Mouse (Mus musculus) right cerebral cortex, postnatal 14 days (tissue): ENCODE measurements around the gene Qrfp.

Source experiments
- DNase-seq: peaks from one replicate; pipeline ENCODE4 v3.0.0; 2022

The Qrfp gene

DNA sequence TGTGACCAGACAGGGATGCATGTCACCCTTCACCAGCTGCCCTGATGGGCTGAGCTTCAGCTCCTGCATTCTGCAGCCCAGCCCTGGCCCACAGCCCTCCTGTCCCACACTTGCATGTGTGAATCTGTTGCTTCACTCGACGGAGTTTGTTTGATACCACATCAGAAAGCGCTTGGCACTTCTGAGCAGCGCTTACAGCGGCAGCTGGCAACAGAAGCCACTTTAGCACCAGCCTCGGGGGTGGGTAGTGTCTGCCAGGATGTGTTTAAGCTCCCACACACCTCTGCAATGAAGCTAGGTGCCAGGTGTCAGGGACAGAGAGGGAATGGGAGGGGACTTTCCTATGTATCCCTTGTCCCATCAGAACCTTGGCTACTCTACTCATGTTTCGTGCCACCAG lies 4.3 kb upstream of the Qrfp start:
- peak; percentile 48 for DNase-seq

DNA sequence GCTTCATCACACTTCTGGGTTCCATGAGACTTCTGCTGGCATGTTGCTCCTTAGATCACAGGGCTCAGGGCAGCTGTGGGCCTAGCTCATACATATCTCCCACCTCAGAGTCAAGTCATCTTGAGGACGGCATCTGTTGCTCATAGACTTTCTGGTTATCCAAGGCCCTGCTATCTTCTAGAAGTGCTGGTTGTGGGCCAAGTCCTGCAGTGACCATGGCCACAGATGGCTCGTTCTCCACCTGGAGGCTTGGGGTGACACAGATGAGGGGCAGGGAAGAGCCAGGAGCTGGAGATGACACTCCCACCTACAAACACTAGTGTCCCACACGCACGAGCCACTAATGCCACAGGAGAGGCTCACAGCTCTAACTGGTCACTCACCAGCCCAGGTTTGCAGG lies 3.3 kb upstream of the Qrfp start:
- no peak for DNase-seq

DNA sequence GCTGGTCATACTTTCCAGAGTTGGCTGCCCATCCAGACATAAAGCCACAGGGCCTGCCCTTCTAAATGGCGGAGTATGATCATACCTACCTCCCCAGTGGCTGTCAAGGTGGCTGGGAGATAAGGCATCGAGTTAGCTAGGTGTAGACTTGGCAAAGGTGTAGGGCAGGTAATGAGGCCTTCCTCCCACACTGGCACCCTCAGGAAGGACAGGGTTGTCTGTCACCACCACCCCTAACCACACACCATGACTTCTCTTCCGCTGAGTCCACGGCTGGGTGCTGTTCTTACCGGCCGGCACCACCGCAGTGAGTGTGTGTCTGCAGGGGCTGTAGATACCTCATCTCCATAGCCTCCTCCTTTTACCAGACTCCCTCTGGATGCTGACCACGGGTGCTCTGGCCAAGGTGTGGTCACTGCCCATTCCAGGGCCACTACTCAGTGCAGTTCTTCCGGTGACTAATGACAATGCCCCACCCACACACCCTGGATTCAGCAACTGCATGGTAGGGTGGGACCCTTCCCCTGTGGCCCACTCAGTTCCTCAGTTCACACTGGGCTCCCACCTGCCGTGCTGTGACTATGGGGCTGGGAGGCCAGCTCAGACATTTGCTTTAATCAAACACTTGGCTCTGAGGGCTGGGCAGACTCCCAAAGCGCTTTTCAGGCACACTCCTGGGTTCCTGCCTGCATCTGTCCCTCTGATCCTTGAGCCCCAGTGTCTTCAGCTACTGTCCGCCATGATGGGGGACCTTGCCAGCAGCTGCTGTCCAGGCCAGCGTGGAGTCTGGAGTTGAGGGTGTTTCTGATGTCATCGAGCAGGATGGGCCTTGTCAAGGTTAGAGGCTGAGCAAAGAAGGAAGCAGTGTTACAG lies 942 bp upstream of the Qrfp start:
- DNase-seq, result no peak

DNA sequence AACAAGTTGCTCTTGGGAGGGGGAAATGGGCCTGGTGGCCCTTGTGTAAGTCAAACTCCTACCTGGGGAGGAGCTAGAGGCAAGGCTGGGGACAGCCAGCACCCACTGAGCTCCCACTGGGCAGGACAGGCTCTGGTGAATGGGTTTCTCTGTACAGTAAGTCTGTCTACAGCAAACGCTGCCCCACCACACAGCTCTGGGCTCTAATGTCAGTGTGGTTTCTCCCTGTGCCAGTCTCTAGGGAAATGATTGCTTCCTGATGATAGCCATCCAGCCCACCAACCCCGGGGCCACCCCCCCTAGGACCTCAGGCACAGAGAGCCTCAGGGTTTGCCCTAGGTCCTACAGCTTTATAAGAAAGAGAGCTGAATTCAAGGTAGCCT lies 1.0 kb downstream of the Qrfp start:
- no peak for DNase-seq

DNA sequence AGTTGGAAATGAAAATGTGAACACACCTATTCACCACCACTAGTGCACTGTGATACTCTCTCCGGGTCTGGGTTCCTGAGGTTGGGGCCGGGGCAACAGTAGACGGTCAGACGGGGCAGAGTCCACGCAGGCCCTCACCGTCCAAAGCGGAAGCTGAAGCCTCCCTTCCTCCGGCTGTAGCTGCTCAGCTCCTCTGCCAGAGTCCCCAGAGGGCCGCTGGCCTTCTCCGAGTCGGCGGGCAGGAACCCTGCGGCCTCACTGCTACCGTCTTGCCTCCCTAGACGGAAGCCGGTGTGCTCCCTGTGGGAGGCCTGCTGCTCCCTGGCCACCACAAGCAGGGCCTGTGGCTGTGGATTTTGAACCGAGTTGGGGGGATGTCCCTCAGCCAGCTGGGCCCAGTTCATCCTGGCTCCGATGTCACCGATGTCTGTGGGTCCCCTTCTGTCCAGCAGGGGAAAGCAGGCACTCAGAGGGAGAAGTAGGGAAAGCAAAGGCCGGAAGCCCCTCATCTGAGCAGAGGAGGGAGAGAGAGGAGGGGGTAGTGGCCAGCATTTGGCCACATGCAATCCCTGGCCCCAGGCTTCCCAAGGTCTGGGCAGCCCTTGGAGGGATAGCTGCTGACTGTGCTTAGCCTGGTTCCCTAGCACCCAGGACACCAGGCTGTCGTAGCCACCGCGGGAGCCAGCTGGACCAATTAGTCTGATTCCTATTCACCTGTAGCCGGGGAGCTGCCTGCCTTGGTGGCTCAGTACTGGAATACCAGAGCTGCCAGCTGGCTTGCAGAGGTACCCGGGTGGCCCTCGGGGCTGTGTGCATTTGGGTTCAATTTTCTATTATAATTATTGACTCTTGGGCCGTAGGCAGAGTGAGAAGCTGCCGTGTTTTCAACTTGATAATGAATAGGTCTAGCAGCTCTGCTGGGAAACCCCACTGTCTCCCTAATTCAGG lies 1.7 kb downstream of the Qrfp start:
- no peak for DNase-seq

DNA sequence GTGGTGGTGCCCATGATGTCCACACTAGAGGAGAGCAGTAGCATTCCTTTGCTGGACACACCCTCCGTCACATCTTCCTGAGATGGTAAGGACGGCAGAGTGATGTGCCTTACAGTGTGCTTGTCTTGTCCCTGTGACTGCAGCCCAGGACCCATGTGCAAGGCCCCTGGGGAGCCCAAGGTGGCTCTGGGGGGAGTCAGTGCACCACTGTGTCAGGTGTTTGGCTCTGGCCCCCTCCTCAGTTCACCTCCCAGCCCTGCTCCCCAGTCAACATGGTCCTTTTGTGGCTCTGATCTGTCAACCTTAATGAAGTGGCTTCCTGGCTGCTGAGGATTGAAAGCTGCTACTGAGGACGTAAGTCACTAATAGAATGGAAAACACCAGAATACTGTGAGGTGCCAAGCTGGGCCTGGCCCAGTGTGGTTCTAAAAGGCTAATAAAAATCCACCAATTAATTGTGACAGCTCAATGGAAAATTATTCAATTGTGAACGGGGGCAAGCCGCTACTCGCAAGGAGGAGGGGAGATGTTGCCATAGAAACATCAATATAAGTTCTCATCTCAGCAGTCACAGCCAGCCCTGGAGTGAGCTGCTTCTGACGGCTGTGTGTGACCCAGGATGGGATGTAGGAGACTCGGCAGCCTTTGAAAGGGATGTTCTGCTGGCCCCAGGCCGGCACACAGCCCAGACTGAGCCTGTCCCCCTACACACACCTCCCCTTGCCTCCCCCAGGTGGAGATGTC lies 3.6 kb downstream of the Qrfp start:
- DNase-seq, result no peak

DNA sequence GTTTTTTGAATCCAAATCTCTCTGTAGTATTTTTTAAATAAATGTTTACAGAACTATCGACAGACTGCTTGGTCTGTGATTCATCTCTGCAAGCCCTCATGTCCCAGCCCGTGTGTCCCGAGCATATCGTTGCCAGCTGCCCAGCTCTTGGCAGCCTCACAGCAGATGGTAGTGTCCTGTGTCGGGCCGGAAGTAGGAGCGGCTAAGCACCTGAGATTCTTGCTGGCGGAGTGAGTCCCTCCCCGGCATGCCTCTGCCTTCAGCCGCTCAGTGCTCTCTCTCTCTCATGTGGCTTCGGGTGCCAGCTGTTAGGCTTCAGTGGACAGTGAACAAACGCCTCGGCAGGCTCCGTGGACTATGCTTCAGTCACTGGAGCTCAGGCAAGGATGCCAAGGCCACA lies 6.9 kb downstream of the Qrfp start:
- DNase-seq, result no peak

DNA sequence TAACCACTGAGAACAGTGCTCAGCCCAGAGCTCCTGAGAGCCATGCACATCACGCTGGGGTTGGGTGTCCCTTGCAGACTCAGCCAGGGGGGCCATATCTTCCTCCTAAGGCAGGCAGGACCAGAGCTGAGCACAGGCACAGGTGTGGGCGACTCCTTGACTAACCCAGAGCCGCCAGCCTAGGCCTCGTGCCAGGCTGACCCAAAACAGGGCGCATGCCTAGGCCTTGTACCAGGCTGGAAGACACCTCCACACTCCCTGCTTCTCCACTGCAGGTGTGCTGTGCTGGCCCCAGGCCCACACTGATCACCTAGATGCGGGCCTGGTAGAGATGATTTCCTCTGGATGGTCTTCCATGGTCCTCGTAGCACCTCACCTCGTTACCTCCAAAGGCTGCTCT lies 7.6 kb downstream of the Qrfp start:
- DNase-seq, result no peak

DNA sequence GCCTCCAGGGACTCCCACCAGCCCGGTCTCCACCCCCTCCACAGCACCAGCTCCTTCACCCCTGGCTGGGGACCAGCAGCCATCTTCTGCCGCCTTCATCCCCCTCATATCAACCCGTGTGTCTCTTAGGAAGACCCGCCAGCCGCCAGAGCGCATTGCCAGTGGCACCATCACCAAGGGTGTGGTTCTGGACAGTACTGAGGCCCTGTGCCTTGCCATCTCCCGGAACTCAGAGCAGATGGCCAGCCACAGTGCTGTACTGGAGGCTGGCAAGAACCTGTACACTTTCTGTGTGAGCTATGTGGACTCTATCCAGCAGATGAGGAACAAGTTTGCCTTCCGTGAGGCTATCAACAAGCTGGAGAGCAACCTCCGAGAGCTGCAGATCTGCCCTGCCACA lies 9.0 kb downstream of the Qrfp start:
- no peak for DNase-seq

DNA sequence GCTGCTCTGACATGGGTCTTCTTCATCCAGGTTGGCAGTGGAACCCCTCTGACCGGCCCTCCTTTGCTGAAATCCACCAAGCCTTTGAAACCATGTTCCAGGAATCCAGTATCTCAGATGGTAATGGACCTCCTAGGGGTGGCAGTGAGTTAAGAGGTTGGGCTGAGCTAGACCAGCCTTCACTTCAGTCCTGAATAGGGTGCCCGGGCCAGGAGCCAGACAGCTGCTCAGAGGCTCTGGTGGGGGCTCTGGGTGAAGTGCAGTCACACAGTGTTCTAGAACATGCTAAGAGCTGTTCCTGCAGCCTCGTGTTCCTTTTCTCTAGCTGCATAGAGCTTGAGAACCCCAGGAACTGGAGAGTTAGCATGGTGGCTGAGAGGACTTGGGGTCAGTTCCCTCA lies 13.4 kb downstream of the Qrfp start:
- no peak for DNase-seq

DNA sequence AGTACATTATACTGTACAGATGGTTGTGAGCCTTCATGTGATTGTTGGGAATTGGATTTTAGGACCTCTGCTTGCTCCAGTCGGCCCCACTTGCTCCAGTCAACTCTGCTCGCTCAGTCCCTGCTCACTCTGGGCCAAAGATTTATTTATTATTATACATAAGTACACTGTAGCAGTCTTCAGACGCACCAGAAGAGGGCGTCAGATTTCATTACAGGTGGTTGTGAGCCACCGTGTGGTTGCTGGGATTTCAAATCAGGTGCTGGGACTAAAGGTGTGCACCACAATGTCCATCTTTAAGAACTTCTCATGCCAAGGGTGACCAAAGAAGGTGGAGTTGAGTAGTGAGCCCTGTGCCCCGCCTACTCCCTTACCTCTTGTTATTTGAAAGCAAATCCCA lies 17.8 kb downstream of the Qrfp start:
- no peak for DNase-seq

DNA sequence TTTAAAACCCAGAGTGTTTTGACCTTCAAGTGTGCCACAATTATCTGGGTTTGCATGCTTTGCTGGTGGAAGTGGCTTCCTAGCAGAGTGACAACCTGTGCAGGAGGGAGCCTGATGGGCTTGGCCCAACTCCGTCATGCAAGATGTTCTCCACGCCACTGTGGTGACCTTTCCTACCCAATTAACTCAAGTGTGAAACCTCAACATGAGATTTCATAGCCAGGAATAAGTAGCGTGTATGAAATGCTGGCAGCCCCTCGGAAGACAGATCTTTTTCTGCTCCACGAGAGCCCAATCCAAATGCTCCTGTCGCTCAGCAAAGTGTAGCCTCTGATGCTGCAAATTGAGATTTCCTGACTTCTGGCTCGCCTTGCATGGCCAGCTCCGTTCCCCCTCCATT lies 19.1 kb downstream of the Qrfp start:
- DNase-seq, result no peak

DNA sequence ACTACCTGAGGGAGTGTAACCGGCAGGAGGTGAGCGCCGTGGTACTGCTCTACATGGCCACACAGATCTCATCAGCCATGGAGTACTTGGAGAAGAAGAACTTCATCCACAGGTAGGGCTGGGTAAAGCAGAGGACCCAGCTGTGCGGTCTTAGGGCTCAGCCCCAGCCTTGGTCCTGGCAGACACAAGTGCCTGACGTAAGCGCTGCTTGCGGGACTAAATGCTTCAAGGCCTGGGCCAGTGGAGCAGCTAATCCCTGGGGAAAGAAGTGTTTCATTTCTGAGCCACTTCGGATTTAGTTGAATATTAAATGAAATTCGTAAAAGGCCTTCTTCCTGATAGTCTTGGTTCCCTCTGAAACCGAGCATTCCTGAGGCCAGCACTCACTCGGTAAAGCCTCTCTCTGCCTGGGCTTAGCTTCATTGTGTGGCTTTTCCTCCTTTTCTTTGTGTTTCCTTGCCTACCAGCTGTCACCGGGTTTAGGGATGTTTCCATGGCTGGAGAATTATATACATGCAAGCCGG lies 19.6 kb downstream of the Qrfp start:
- DNase-seq, result no peak

DNA sequence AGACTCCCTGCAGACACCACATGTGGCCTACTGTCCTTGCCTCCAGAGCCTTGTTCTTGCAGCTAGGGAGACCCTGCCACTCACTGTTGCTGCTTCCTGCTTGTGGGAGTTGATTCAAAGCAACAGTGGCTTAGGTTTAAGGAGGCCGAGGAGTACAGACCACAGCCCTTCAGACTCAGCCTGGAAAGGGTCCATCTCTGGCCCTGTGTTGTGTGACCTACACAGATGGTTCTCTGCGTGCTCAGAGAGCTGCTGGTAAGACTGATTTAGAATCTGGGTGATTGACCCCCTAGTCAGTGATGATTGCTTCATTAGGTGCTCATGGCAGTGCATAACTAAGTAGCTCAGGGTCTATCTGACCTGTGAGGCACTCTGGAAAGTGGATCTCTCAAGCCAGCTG lies 21.2 kb downstream of the Qrfp start:
- DNase-seq, result no peak

DNA sequence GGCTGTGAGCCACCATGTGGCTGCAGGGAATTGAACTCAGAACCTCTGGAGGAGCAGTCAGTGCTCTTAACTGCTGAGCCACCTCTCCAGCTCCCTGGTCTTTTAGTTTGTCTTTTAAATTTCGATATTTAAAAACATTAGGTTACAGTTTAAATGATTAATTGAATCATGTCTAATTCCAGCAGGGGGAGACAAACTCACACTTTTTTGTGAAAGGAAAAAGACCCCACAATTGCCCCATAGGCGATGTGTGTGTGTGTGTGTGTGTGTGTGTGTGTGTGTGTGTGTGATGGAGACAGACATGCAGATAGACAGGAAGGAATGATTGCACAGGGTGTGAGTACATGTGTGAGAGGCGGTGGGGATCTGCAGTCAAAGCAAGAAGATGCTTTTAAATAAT lies 22.2 kb downstream of the Qrfp start:
- no peak for DNase-seq

DNA sequence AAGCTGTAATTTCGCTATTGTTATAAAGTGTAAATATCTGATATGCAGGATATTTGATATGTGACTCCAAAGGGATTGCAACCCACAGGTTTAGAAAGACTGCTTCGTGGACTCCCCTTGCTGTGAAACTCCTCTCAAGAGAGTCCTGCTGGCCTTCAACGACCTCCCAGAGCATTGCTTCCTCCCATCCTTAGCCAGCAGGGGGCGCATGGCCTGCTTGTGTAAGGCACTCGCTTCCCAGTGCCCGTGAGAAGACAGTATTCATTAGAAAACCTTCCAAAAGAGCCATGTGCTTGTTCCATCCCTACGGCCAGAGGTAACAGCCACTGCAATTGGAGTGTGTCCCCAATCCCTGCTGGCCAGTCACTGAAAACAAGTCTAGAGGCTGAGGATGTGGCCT lies 23.4 kb downstream of the Qrfp start:
- DNase-seq, result peak; percentile 89

DNA sequence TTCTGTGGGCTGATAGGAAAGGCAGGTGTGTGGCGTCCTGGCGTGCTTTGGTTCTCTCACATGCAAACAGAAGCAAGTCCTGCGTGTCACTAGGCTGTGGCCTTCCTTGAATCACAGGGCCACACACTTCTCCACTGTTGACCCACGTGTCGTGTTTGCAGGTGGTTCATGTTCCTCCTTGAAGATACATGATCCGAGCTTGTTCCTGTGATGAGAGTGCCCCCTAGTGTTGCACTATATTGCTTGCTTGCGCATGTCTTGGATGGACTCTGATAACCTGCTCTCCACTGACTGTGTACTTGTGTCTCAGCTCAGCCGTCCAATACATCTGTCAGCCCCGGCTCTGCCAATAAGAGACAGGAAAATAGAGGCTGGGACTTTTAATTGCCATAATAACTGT lies 25.3 kb downstream of the Qrfp start:
- peak; percentile 70 for DNase-seq

DNA sequence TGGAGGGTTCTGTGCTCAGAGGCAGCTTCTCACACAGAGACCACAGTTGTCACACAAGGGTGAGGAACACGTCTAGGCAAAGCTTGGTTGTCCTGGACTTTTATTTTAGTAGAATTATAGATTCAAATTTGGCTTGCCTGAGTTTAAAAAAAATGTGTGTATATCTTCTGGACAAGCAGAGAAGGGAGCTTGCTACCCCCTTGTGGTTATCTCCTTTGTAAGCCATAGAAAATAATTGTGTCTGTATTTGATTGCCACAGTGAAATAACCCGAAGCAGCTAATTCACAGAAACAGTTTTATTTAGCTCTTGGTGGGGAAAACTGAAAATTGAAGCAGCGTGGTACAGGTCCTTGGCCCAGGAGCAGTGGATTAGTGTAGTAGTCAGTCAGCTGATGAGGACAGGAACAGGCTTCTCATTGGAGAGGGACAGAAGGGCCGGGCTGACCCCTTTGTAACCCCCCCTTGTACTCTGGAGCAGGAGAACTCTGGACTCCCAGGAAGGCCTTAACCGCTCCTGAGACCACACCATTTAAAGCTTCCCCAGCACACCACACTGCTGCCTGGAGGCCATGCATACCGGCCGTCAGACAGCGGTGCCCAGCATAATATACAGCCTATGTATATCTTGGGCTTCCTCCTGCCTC lies 27.3 kb downstream of the Qrfp start:
- DNase-seq, result no peak

DNA sequence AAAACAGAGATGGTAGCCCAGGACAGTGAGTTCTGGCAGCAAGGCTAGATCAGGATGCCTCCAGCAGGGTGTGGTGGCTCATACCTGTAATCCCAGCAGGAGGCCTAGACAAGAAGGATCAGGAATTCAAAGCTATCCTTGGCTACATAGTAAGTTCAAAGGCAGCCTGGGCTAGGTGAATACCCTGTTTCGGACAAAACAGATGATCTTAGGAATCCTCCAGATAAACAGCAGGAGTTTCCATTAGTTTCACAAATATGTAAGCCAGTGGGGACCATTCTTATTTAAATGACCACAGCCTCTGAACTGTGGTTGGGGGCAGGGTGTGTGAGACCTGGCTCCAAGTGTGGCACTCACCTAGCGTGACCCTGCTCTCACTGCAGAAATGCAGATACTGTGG lies 31.1 kb downstream of the Qrfp start:
- no peak for DNase-seq

DNA sequence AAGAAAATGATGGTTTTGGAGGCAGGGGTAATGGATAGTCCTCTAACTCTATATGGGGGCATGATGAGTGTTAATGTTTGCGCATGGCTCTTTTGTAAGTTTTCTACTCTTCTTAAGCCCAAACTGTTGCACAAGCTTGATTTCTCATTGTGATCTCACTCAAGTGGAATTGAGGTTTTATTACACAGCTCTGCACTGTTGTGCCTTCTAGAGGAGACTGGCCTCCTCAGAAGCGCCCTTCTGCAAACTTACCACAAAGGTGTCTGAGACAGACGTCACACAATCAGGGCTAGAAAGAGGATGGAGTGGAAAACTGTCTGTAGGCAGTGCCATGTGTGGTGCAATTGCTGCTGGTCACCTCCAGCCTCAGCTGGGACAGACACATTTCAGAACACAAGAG lies 33.9 kb downstream of the Qrfp start:
- no peak for DNase-seq

DNA sequence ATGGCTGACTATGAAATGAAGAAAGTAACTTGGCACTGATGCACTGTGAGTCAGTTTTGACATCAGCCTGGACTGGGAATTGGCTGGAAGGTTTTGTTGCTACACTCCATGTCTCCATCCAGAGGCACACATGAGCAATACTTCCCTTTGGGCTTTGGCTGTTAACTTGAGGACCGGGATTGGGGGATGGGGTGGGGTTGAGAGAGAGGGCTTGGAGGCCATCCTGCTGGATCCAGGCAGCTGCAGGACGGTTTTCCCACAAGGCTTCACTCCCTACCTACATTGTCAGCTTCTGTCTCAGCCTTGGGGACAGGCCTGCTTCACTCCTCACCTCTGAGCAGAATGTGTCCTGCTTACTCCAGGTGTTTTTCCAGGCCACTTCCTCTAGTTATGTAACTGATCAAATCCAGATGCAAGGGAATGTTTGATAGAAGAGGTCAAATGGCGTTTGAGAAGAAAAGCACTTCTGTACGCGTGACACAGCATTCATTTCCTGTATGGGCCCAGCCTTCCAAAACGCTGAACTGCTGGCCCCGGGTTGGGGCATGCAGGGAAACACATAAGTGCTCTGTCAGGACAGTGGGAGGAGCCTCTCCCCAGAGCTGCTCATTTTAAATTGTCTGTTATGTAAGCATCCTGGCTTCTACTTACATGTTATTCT lies 39.5 kb downstream of the Qrfp start:
- DNase-seq, result no peak

DNA sequence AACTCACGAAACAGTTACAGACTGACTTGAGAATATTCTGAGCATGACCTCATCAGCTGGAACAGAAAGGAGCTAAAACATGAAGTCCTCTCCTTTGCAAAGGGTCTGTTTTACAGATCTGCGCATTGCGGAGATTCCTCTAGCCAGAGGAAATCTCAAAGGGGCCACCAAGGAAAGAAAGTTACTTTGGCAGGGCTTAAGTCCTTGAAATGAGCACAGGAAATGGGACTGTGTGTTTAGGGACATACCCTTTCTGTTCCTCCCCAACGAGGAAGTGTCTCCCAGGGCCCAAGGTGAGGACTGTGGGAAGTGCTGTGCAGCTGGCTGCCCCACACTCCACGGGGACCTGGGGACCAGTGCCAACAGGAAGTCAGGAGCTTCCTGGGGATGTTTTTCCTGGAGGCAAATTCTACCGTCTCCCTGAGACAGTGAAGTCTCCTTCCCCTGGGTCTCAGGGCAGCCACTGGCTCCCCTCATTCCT lies 40.7 kb downstream of the Qrfp start:
- no peak for DNase-seq
